Mouse (Mus musculus): ENCODE measurements at regions not wholly inside any gene's neighbourhood (a gene's known extent, or its start where the extent isn't known, plus 50 kb on each side); places are given as distances from the start of the nearest gene placed in this dataset.

- DNase-seq, result no peak
These were observed 56.9 kb upstream of the Pik3r1 start for GRCm38 (mm10) chr13:101824962-101825361.

GRCm38 (mm10) chr13:101831872-101832629 lies 64.0 kb upstream of the Pik3r1 start:
- DNase-seq, result no peak

- DNase-seq, result no peak
These were observed 66.5 kb upstream of the Pik3r1 start for GRCm38 (mm10) chr13:101834546-101834945.

GRCm38 (mm10) chr13:101836992-101837391 lies 69.0 kb upstream of the Pik3r1 start:
- DNase-seq, result no peak

DNA sequence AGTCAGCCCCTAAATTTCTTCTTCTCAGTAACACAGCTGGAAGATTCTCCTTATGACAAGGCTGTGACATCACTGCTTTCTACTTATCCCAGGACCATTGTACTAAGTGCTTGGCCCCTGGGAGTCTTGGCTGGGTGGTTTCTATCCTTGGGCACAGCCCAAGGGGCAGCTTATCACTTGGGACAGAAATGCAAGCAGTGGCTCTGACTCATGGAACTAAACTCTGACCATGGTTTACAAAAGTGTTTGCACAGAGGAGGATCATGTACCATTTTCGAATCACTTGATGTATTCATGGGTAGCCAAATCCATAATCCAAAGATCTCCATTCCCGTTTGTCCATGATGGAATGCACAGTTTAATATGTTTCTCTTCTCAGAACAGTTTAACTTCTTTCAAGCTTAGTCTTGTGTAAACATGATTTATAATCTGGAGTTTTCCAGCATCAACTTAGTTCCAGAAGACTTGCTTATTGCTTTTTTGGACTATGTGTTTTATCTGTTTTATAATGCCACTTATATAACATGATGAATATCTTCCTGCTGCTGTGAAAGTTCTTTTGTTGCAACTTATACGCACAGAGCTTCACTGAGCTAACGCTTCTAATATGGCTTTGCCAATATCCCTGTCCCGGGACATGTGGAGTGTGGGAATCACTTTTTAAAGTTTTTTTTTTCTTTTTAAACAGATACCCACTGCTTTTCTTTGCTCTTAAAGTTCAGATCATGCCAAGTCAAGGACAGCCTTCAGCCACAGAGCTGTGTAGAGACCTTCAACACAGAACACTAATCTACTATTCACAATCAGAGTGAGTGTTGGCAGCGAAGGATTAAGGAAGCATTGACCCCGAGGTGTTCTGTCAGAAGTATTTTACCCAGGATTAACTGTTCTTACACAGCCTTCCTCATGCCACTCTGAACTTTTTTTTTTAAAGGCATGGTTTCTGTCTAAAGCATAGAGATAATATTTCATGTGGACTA lies 76.7 kb upstream of the Pik3r1 start:
- DNase-seq, result no peak

DNA sequence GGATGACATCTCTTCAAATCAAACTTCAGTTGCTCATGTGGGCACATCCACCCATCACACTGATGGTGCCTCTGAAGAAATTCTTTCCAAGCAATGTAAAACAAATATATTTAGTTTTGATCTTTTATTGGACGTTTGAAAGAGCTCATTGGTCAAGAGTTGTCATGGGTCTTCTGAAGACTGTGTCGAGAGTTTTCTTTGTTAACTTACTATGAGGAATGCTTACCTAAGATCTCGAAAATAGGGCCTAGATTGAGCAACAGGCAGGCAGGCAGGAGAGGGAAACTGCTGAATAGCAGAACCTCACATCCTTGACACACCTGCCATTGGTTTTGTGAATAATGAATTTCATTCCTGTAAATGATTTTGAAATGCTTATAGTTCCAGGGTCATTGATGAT lies 78.0 kb upstream of the Pik3r1 start:
- no peak for DNase-seq

GRCm38 (mm10) chr13:101847879-101848600 lies 80.0 kb upstream of the Pik3r1 start:
- no peak for DNase-seq

GRCm38 (mm10) chr13:101848601-101849147 lies 80.7 kb upstream of the Pik3r1 start:
- DNase-seq, result no peak

GRCm38 (mm10) chr13:101849416-101849815 lies 81.4 kb upstream of the Pik3r1 start:
- no peak for DNase-seq

GRCm38 (mm10) chr13:101851329-101851728 lies 83.3 kb upstream of the Pik3r1 start:
- no peak for DNase-seq

DNA sequence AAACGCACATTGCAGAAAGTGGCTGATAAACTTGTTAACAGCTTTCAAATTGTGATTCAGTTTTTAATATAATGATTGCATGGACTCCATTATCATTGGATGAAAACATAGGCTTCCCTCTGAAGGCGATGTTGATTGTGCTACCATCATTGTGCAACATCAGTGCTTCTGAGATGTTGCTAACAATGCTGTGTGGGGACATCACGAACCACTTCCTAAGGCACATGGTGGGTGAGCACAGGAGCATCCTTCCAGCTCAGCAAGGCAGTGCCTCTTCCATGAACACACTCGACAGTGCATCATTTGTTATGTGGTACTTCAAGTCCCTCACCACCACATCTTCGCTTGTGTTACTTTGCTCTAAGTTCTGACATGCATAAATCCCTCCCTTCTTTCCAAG lies 84.9 kb upstream of the Pik3r1 start:
- no peak for DNase-seq

GRCm38 (mm10) chr13:101855141-101855540 lies 87.1 kb upstream of the Pik3r1 start:
- DNase-seq, result peak; percentile 6

DNA sequence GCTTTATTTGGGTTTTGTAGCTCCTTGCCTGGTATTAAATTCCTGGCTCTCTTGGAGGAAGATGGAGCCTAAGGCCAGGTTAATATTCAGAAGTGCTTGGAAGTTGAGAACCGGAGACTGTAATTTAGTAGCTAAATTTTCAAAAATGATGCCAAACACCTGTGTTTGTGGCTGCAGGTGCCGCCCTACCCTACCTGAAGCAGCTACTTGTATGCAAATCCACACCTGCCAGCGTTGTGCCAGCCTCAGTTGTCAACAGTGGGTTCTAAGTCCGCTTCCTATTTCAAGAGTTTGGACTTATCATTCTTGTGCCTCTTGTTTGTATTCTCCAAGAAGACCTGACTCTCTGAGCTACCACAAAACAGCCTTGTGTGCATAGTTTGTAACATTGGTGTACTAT lies 92.7 kb upstream of the Pik3r1 start:
- DNase-seq, result no peak

DNA sequence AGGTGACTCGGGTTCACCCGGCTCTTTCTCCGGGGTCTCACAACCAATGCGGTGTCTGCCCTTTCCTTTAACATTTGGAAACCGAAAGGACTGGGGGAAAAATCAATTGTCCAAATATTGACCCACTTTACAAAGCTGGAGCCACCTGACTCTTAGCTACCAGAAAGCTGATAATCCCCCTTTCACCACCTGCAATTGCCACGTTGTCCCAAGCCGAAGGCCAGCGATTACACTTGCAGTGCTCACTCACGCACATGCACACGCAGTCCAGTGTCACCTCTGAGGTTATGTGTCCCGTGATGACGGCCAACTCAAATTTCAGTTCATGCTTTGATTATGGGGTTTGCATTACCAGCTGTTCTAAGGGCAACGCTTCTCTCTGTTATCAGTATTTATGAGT lies 94.0 kb upstream of the Pik3r1 start:
- no peak for DNase-seq

DNA sequence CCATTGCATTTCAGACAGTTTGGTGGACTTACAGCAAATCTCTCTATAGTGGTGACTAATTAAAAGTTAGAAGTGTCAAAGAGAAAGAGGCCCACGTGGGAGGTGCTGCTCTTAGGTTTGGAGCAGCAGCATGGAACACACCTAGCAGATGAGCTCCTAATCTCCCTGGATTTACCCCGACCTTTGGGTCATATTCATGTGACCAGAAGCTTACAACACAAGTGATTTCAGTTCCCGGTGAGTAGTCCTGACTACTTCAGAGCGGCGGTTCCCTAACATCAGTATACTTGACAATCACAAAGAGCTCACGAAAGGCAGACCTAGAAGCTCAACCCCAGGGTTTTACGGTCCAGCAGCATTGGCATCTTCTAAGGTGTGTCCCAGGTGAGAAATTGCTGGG lies 95.0 kb upstream of the Pik3r1 start:
- DNase-seq, result no peak

- DNase-seq, result no peak
These were observed 95.6 kb upstream of the Pik3r1 start for GRCm38 (mm10) chr13:101863602-101864001.

- no peak for DNase-seq
These were observed 98.8 kb upstream of the Pik3r1 start for GRCm38 (mm10) chr13:101866843-101867242.

DNA sequence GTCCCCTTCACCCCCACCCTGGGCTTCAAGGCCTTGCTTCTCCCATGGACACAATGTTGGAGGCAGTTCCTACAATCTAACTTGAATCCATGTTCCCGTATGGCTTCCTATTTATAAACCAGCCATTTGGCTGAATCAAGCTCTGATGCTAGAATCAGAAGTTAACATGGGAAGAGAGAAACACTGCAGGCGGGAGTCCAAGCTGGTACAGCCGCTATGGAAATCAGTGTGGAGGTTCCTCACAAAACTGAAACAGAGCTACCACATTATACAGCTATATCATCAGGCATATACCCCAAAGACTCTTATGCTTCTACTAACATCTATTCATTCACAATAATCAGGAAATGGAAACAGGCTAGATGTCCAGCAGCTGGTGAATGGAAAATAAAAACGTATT lies 106.7 kb upstream of the Pik3r1 start:
- DNase-seq, result no peak

GRCm38 (mm10) chr13:101876069-101876468 lies 108.1 kb upstream of the Pik3r1 start:
- DNase-seq, result no peak

DNA sequence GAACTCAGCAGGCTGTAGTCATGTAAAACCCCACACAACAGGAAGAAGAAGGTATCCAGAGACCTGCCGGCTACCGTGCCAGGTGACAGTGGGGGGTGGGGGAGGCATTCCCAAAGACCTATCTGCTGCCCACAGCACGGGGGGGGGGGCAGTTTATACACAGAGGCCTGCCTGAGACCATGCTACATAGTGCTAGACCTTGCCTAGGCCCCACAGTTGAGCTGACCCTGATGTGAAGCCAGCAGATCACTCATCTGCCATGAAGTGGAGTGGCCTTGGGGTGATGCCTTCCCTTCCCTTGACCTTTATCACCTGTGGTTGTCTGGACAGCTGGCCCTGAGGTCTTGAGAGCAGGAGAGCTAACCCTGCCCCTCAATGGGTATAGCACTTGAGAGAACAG lies 108.6 kb upstream of the Pik3r1 start:
- no peak for DNase-seq

DNA sequence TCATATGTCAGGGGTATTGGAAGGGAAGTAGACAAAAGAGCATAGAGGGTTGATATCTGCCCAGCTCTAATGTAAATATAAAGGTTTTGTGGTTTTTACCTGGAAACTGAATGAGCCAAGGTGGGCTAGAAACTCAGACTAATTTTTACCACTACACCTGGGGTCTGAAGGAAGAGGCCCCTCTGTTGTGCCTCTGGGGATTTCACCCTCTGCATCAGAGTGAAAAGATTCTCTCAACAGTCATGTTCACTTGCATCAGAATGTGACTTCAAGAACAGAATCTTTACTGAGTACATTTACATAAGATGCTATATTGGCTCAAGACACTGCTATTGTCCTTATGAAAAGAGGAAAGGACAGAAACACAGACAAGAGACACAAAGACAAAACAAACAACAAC lies 110.2 kb upstream of the Pik3r1 start:
- DNase-seq, result no peak

GRCm38 (mm10) chr13:101879561-101880081 lies 111.6 kb upstream of the Pik3r1 start:
- no peak for DNase-seq

- no peak for DNase-seq
These were observed 115.2 kb upstream of the Pik3r1 start for GRCm38 (mm10) chr13:101883177-101883576.
